Mouse (Mus musculus) left cerebral cortex, adult 2 months (tissue): Measurements from ENCODE around the gene Zfp973. TPM values are rescaled to one million over a fixed set of nuclear protein-coding genes. Genes with fewer than 3 reads are reported as not detected.
"Not testable (repeated sequence)": the region's sequence is repeated elsewhere in the genome, so short reads cannot be mapped to it uniquely, and the experiment has no call there.

ENCODE experiments used
- DNase-seq, 2 experiments: peaks; one replicate each; pipeline ENCODE4 v3.0.0; 2021 to 2022; ENCODE audit warnings: low spot score in 2 of 2, mixed read lengths in 1 of 2; ENCODE audit errors: extremely low spot score in 1 of 2
- H3K27ac ChIP-seq: fragments of 200-600 bp; 2 replicates; pipeline ENCODE4 v1.8.1; 2022
- H3K4me3 ChIP-seq: fragments of 200-600 bp; 2 replicates; pipeline ENCODE4 v1.8.1; 2022
- intact Hi-C: fragments of 180-260 bp; cut with DNase I; formaldehyde crosslinking; loops from one replicate; pipeline ENCODE4 v1.15.1; 2025
- long read RNA-seq, 2 experiments: library from polyadenylated mRNA; stranded (forward); transcript quantifications; one replicate each; pipeline ENCODE4 v2.0.0; 2021; ENCODE audit warnings: borderline mapping rate in 2 of 2
- total RNA-seq, 2 experiments: library from RNA; stranded (reverse); gene quantifications; 2 replicates each; pipeline ENCODE4 v1.2.3; 2021

Gene Zfp973
- 10 to 100 TPM; 12.8 to 13.5 TPM for total RNA-seq
- long read RNA-seq, experiment 1, partial matches to known transcripts = 0 of 7 reads
- long read RNA-seq, experiment 1, other reads (novel, unspliced or antisense) = 7 of 7 reads
- long read RNA-seq, experiment 2, partial matches to known transcripts = 0 of 3 reads
- long read RNA-seq, experiment 2, other reads (novel, unspliced or antisense) = 0 of 3 reads

GRCm38 (mm10) chr2:176670222-176670621, at the start of gene Zfp973:
Zfp973 (plus strand) TSS chr2:176670522.
- H3K4me3 ChIP-seq, H3K27ac ChIP-seq, DNase-seq, intact Hi-C loops: not testable (repeated sequence)

- DNase-seq, H3K27ac ChIP-seq, intact Hi-C loops, H3K4me3 ChIP-seq: not testable (repeated sequence)
Observed at GRCm38 (mm10) chr2:176636244-176636643, 34.1 kb upstream of the Zfp973 start, which contains the start of gene Gm14308. Gm14308 (minus strand) TSS chr2:176636344.

- H3K27ac ChIP-seq, intact Hi-C loops: not testable (repeated sequence)
- DNase-seq = peak; percentile 9 to 10
- H3K4me3 ChIP-seq = peak within 1 kb of the TSS; percentile 51
Observed at GRCm38 (mm10) chr2:176708051-176708450, 37.7 kb downstream of the Zfp973 start, which contains the start of gene Gm14305. Gm14305 (plus strand) TSS chr2:176708328.

Other genes starting within 250 kb of the Zfp973 start
- gene Gm14435, start 246.9 kb upstream of the Zfp973 start, total RNA-seq = 10 to 100 TPM in 1 of 2 experiments, 1 to 10 TPM in 1; 8.2 to 16.0 TPM
- not detected for gene Gm14434, start 183.7 kb upstream of the Zfp973 start, total RNA-seq
- gene Zfp967, start 149.5 kb upstream of the Zfp973 start, total RNA-seq = not detected
- 10 to 100 TPM in 1 of 2 experiments, 1 to 10 TPM in 1; 6.2 to 13.7 TPM for gene Gm14308, start 34.2 kb upstream of the Zfp973 start, total RNA-seq
- gene Gm14305, start 37.8 kb downstream of the Zfp973 start, total RNA-seq = 10 to 100 TPM; 25.7 to 29.5 TPM
- 10 to 100 TPM; 13.4 to 20.1 TPM for gene Gm14295, start 128.1 kb downstream of the Zfp973 start, total RNA-seq
- gene Gm14408, start 160.6 kb downstream of the Zfp973 start, total RNA-seq = not detected